Mouse (Mus musculus): Measurements from ENCODE around the gene Tbc1d32. TPM values are rescaled to one million over a fixed set of nuclear protein-coding genes. Genes with fewer than 3 reads are reported as not detected.

The Tbc1d32 gene
- polyA plus RNA-seq, 1 experiment from 2014 or later, result 3.4 TPM

- Histone ChIP-seq H3K27ac (no peak overlapping the region), H3K36me3 (no peaks in the 10 kb centered on the region), H3K9ac (no peak overlapping the region), H3K4me3 (no peak overlapping the region), H3K4me1 (no peaks in the 10 kb centered on the region), H3K9me3 (no peaks in the 10 kb centered on the region), H3K4me2 (no peak overlapping the region), H3K27me3 (no peaks in the 10 kb centered on the region)
- WGBS, result 72% methylated on average over 7 of the region's 7 CpGs
- no peak for ATAC-seq (ENCODE audit: borderline replicate concordance, extremely low read depth, low FRiP score, low TSS enrichment)
These were observed 250.5 kb downstream of the Tbc1d32 start for GRCm38 (mm10) chr10:55978001-55978400.

Other genes with a start within 250 kb of the Tbc1d32 start
- gene Msl3l2, start 121.8 kb downstream of the Tbc1d32 start, polyA plus RNA-seq (2015; fragmentation: Nextera tagmentation; extraction: Ambion mirVana), result 5.3 and 5.7 TPM in 2 replicates
- gene Gja1, start 148.6 kb upstream of the Tbc1d32 start, polyA plus RNA-seq (2015; fragmentation: Nextera tagmentation; extraction: Ambion mirVana), result 88.7 and 93.8 TPM in 2 replicates